Mouse (Mus musculus) frontal cortex, postnatal 36 days (tissue): Measurements from ENCODE around the gene Fbxw21.
A peak's percentile ranks its signal among the peaks of the same experiment; 100 is the strongest.

Experiments used
- DNase-seq, 2 experiments: peaks; one replicate each; pipeline ENCODE4 v3.0.0; 2022; ENCODE audit warnings: low spot score in 2 of 2

Gene Fbxw21

GRCm38 (mm10) chr9:109090446-109090845, 71.4 kb downstream of the Fbxw21 start:
- DNase-seq, result peak in 1 of 2 experiments; percentile 30
